Mouse (Mus musculus) erythroblast, embryonic 14.5 days (primary cell): ENCODE results near the gene Mon2. TPM values are rescaled to one million over a fixed set of nuclear protein-coding genes. Genes with fewer than 3 reads are reported as not detected.
"Not testable (repeated sequence)": the region's sequence is repeated elsewhere in the genome, so short reads cannot be mapped to it uniquely, and the experiment has no call there.

ENCODE experiments used
- H3K27me3 ChIP-seq: 2 replicates; pipeline ENCODE4 v1.6.1; 2012; ENCODE audit warnings: inconsistent platforms; ENCODE audit not compliant: control insufficient read depth
- H3K36me3 ChIP-seq: 2 replicates; pipeline ENCODE4 v1.6.1; 2012; ENCODE audit warnings: mild to moderate bottlenecking, inconsistent platforms; ENCODE audit not compliant: control insufficient read depth
- H3K4me1 ChIP-seq: 2 replicates; pipeline ENCODE4 v1.6.1; 2012; ENCODE audit warnings: inconsistent platforms; ENCODE audit not compliant: control insufficient read depth
- H3K4me3 ChIP-seq: replicated peaks from 2 replicates; pipeline ENCODE3; 2012; ENCODE audit warnings: moderate library complexity, mild to moderate bottlenecking, inconsistent platforms
- H3K9me3 ChIP-seq: 2 replicates; pipeline ENCODE4 v1.6.1; 2012; ENCODE audit warnings: low read length, inconsistent platforms, mixed read lengths; ENCODE audit not compliant: control insufficient read depth
- GATA1 ChIP-seq: IDR thresholded peaks from 2 replicates; pipeline ENCODE4 v1.6.1; 2012; ENCODE audit warnings: low read length, inconsistent platforms, mixed read lengths
- TAL1 ChIP-seq: IDR thresholded peaks from 3 replicates; pipeline ENCODE4 v1.6.1; 2012; ENCODE audit warnings: low read length, inconsistent platforms, mixed read lengths
- polyA plus RNA-seq: library from polyadenylated mRNA; stranded (reverse); fragments of >175 nt; gene quantifications from 2 replicates; pipeline ENCODE4 v1.2.3, GENCODE M21; 2012

The Mon2 gene
- polyA plus RNA-seq, 1 experiment: 0.45 TPM

- Histone ChIP-seq H3K36me3 (peaks cover 43% of the 10 kb centered on the region), H3K27me3 (no peaks in the 10 kb centered on the region), H3K4me3 (peak overlapping the region; percentile 87), H3K4me1 (peaks cover 40% of the 10 kb centered on the region), H3K9me3 (no peaks in the 10 kb centered on the region)
- TF ChIP-seq GATA1: no peak
- no peak for TF ChIP-seq TAL1
These were observed 92.5 kb downstream of the Mon2 start for GRCm38 (mm10) chr10:122983579-122984530.

- no peak for TF ChIP-seq TAL1
- TF ChIP-seq GATA1: no peak
- Histone ChIP-seq H3K27me3 (no peaks in the 10 kb centered on the region), H3K4me1 (peaks cover 36% of the 10 kb centered on the region), H3K9me3 (no peaks in the 10 kb centered on the region), H3K4me3 (peak overlapping the region; percentile 87), H3K36me3 (peaks cover 43% of the 10 kb centered on the region)
These were observed 93.3 kb downstream of the Mon2 start for GRCm38 (mm10) chr10:122982909-122983578.

- Histone ChIP-seq H3K27me3 (no peaks in the 10 kb centered on the region), H3K4me3 (no peak overlapping the region), H3K9me3 (no peaks in the 10 kb centered on the region), H3K36me3 (peaks cover 43% of the 10 kb centered on the region), H3K4me1 (peaks cover 18% of the 10 kb centered on the region)
- TF ChIP-seq TAL1 (no peak), GATA1 (no peak)
These were observed 96.2 kb downstream of the Mon2 start for GRCm38 (mm10) chr10:122980123-122980522.

GRCm38 (mm10) chr10:122979356-122979755, 96.9 kb downstream of the Mon2 start:
- peaks cover 43% of the 10 kb centered on the region for H3K36me3 ChIP-seq
- H3K27me3 ChIP-seq: no peaks in the 10 kb centered on the region
- peaks cover 16% of the 10 kb centered on the region for H3K4me1 ChIP-seq
- no peak overlapping the region for H3K4me3 ChIP-seq
- no peaks in the 10 kb centered on the region for H3K9me3 ChIP-seq
- no peak for TF ChIP-seq GATA1
- no peak for TF ChIP-seq TAL1

GRCm38 (mm10) chr10:122976038-122976437, 100.3 kb downstream of the Mon2 start:
- H3K9me3 ChIP-seq: no peaks in the 10 kb centered on the region
- no peak overlapping the region for H3K4me3 ChIP-seq
- TF ChIP-seq TAL1 (no peak), GATA1 (no peak)
- H3K36me3 ChIP-seq: peaks cover 17% of the 10 kb centered on the region
- no peaks in the 10 kb centered on the region for H3K27me3 ChIP-seq
- H3K4me1 ChIP-seq: no peaks in the 10 kb centered on the region

GRCm38 (mm10) chr10:122973241-122973640, 103.1 kb downstream of the Mon2 start:
- no peak for TF ChIP-seq GATA1
- no peak for TF ChIP-seq TAL1
- Histone ChIP-seq H3K4me3 (no peak overlapping the region), H3K9me3 (no peaks in the 10 kb centered on the region), H3K36me3 (no peaks in the 10 kb centered on the region), H3K4me1 (no peaks in the 10 kb centered on the region), H3K27me3 (no peaks in the 10 kb centered on the region)

- H3K4me1 ChIP-seq: no peaks in the 10 kb centered on the region
- H3K4me3 ChIP-seq: no peak overlapping the region
- no peaks in the 10 kb centered on the region for H3K36me3 ChIP-seq
- no peaks in the 10 kb centered on the region for H3K27me3 ChIP-seq
- TF ChIP-seq TAL1 (no peak), GATA1 (no peak)
- 0 out of 2 replicates have a peak, but pooled peaks cover 2% of the 10 kb centered on the region for H3K9me3 ChIP-seq
These were observed 106.1 kb downstream of the Mon2 start for GRCm38 (mm10) chr10:122970188-122970587.

GRCm38 (mm10) chr10:122966421-122966820, 109.9 kb downstream of the Mon2 start:
- 0 out of 2 replicates have a peak, but pooled peaks cover 2% of the 10 kb centered on the region for H3K9me3 ChIP-seq
- H3K4me3 ChIP-seq: no peak overlapping the region
- TF ChIP-seq TAL1 (no peak), GATA1 (no peak)
- no peaks in the 10 kb centered on the region for H3K36me3 ChIP-seq
- no peaks in the 10 kb centered on the region for H3K4me1 ChIP-seq
- peaks cover 23% of the 10 kb centered on the region for H3K27me3 ChIP-seq

GRCm38 (mm10) chr10:122965650-122966049, 110.7 kb downstream of the Mon2 start:
- H3K9me3 ChIP-seq, H3K36me3 ChIP-seq, H3K4me1 ChIP-seq, H3K4me3 ChIP-seq: not testable (repeated sequence)
- H3K27me3 ChIP-seq: peaks cover 23% of the 10 kb centered on the region
